Comparison of ENCODE assay signal across 25 mouse cellular contexts in the genomic region with DNA sequence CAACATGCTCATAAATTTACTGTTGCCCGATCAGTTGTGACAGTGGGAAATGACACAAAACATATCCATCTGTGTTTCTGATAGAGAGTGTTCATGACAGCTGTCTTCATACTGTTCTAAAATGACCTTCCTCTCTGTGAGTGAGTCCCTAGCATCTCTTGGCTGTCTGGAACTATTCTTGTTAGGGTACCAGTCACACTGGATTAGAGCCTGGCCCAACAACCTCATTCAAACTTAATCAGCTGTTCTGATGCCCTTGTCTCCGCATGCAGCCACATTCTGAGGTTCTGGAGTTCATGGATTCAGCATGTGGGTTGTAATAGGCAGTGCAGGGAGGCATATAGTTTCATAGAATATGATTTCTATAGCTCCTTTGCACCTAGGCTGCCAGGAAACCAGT.
DNase-seq lines count a peak whose midpoint lies in the region; ATAC-seq and TF ChIP-seq lines count a peak whose summit lies in the region.
"Had no signal": no experiment of that assay in that cellular context is flagged by ENCODE, and none has a peak within 500 bp of the region (broad histone marks: within the 10 kb centered on the region; RNA-seq: fewer than 3 reads in every experiment).

No protein-coding gene starts in this region.

- TF ChIP-seq CTCF in midbrain, postnatal 0 days (IDR thresholded peaks at IDR 0.05), result no peak
- no peak for TF ChIP-seq CTCF in thymus, adult 2 months (IDR thresholded peaks at IDR 0.05; ENCODE audit: borderline replicate concordance, control insufficient read depth, extremely low read depth, insufficient read depth, low read length, poor library complexity)

- no peak overlapping the region for H3K4me2 ChIP-seq in midbrain, postnatal 0 days (ENCODE audit: low read depth, low read length, poor library complexity, severe bottlenecking)
- no peak overlapping the region for H3K4me2 ChIP-seq in midbrain, embryonic 15.5 days
- H3K4me2 ChIP-seq: embryonic facial prominence, embryonic 12.5 days; embryonic facial prominence, embryonic 15.5 days; forebrain, embryonic 12.5 days had no signal

- H3K36me3 ChIP-seq in midbrain, postnatal 0 days (ENCODE audit: insufficient read depth, low read length), result no peaks in the 10 kb centered on the region
- no peaks in the 10 kb centered on the region for H3K36me3 ChIP-seq in midbrain, embryonic 15.5 days (replicated peaks)
- H3K36me3 ChIP-seq in thymus, adult 2 months (ENCODE audit: control insufficient read depth, insufficient read depth, low read length), result no peaks in the 10 kb centered on the region
- H3K36me3 ChIP-seq: embryonic facial prominence, embryonic 12.5 days; embryonic facial prominence, embryonic 15.5 days; forebrain, embryonic 10.5 days; forebrain, embryonic 12.5 days; G1E had no signal

- no peak for TF ChIP-seq POLR2A in thymus, adult 2 months (IDR thresholded peaks at IDR 0.05; ENCODE audit: control insufficient read depth, extremely low read depth, insufficient read depth, low read length, poor library complexity)

- ATAC-seq in midbrain, postnatal 0 days (ENCODE audit: low FRiP score), result no peak
- no peak for ATAC-seq in midbrain, embryonic 15.5 days (replicated peaks)
- ATAC-seq: CD4-positive, CD25-positive, alpha-beta regulatory T cell, adult 4 months; forebrain, embryonic 14.5 days; forebrain, embryonic 16.5 days had no signal

- H3K9me3 ChIP-seq in midbrain, postnatal 0 days (ENCODE audit: low read length), result no peaks in the 10 kb centered on the region
- no peaks in the 10 kb centered on the region for H3K9me3 ChIP-seq in midbrain, embryonic 15.5 days
- H3K9me3 ChIP-seq: G1E had no signal

- H3K27ac ChIP-seq in midbrain, postnatal 0 days (ENCODE audit: low read depth, low read length), result no peak overlapping the region
- H3K27ac ChIP-seq in midbrain, embryonic 15.5 days, result no peak overlapping the region
- H3K27ac ChIP-seq in thymus, adult 2 months (ENCODE audit: control insufficient read depth, insufficient read depth, low read length), result no peak overlapping the region
- H3K27ac ChIP-seq: embryonic facial prominence, embryonic 12.5 days; embryonic facial prominence, embryonic 15.5 days; forebrain, embryonic 10.5 days; forebrain, embryonic 12.5 days had no signal

- H3K27me3 ChIP-seq in midbrain, postnatal 0 days (ENCODE audit: insufficient read depth, low read length), result no peaks in the 10 kb centered on the region
- no peaks in the 10 kb centered on the region for H3K27me3 ChIP-seq in midbrain, embryonic 15.5 days (replicated peaks)
- H3K27me3 ChIP-seq in thymus, adult 2 months (ENCODE audit: control insufficient read depth, insufficient read depth, low read length), result no peaks in the 10 kb centered on the region
- H3K27me3 ChIP-seq: CH12.LX; embryonic facial prominence, embryonic 12.5 days; embryonic facial prominence, embryonic 15.5 days; forebrain, embryonic 12.5 days had no signal

- no peak overlapping the region for H3K4me3 ChIP-seq in midbrain, postnatal 0 days (ENCODE audit: low read depth, low read length)
- H3K4me3 ChIP-seq in midbrain, embryonic 15.5 days, result no peak overlapping the region
- no peak overlapping the region for H3K4me3 ChIP-seq in thymus, adult 2 months (ENCODE audit: control insufficient read depth, insufficient read depth, low read length)
- H3K4me3 ChIP-seq: embryonic facial prominence, embryonic 12.5 days; embryonic facial prominence, embryonic 15.5 days; erythroblast, embryonic 14.5 days; forebrain, embryonic 10.5 days; forebrain, embryonic 12.5 days had no signal

- DNase-seq in midbrain, postnatal 0 days (ENCODE audit: low spot score), result peak; percentile 6
- peak; percentile 54 for DNase-seq in retina, embryonic 14.5 days (ENCODE audit: low spot score)
- DNase-seq in thymus, adult 2 months, result no peak
- no peak for DNase-seq in B cell, adult 2 months
- DNase-seq: adrenal gland, adult 2 months; adrenal gland, postnatal 10 days; adrenal gland, postnatal 25 days; cerebellum, adult 11 months; cerebellum, adult 18-20 months; cerebellum, adult 8-10 months; cerebellum, adult 9-11 months; cerebellum, postnatal 14 days; cerebellum, postnatal 36 days; embryo, embryonic 11 days had no signal

- 78% methylated on average over 2 of the region's 2 CpGs for WGBS in midbrain, postnatal 0 days
- WGBS in midbrain, embryonic 15.5 days, result 67% methylated on average over 2 of the region's 2 CpGs
- 92% methylated on average over 2 of the region's 2 CpGs for WGBS in thymus, adult 2 months

- no peak overlapping the region for H3K9ac ChIP-seq in midbrain, postnatal 0 days (replicated peaks; ENCODE audit: low read length, poor library complexity, severe bottlenecking)
- no peak overlapping the region for H3K9ac ChIP-seq in midbrain, embryonic 15.5 days
- H3K9ac ChIP-seq: embryonic facial prominence, embryonic 12.5 days; embryonic facial prominence, embryonic 15.5 days; forebrain, embryonic 12.5 days had no signal

- H3K4me1 ChIP-seq in midbrain, postnatal 0 days (ENCODE audit: insufficient read depth, low read length), result no peaks in the 10 kb centered on the region
- no peaks in the 10 kb centered on the region for H3K4me1 ChIP-seq in midbrain, embryonic 15.5 days
- H3K4me1 ChIP-seq in thymus, adult 2 months (replicated peaks; ENCODE audit: control insufficient read depth, insufficient read depth, low read length), result no peaks in the 10 kb centered on the region
- H3K4me1 ChIP-seq: embryonic facial prominence, embryonic 12.5 days; embryonic facial prominence, embryonic 15.5 days; forebrain, embryonic 10.5 days; forebrain, embryonic 12.5 days had no signal

Comparison
In these comparisons a context has a peak if more than half of its experiments do, and no peak if none do; other contexts are left out.
1. DNase-seq: peak in midbrain, postnatal 0 days (single experiment) and retina, embryonic 14.5 days (single experiment); none in thymus, adult 2 months (single experiment) and B cell, adult 2 months (0 of 2).